Mouse (Mus musculus) cerebellum, postnatal 4 days (tissue): ENCODE results near the gene Cped1.
"Not testable (repeated sequence)": the region's sequence is repeated elsewhere in the genome, so short reads cannot be mapped to it uniquely, and the experiment has no call there.

Source experiments
- DNase-seq, 2 experiments: peaks; one replicate each; pipeline ENCODE4 v3.0.0; 2022; ENCODE audit warnings: low spot score in 2 of 2, mixed read lengths in 1 of 2

Cped1 gene

DNA sequence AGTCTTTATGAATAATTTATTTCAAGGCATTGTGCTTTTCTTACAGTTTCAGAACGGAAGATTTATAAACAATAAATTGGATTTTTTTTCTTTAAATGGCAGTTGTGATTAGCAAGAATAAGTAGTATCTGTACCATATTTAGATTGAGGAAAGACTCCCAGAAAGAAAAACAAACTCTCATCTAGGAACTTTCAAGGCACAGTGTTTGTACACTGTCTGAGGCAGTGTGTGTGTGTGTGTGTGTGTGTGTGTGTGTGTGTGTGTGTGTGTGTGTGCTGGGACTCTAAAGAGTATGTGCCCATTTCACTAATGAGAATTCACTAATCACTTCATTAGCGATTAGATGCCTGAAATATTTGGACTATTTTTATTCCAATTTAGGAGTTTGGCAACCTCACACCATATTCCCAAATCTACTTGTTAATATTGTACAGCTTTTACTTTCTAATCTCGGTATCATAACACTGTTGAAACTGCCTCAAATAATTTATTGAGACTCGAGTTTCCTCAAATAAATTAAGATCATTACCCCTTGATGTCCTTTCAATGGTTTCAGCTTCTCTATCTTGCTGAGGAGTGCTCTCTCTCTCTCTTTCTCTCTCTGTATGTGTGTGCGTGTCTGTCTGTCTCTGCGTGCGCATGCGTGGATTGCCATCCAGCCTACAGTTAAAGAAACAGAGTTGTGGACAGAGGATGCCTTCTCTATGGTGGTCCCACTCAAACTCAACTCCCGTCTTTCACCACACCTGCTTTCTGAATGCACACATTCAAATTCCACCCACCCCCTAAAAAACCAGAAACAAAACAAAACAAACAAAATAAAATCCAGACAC, 41.3 kb downstream of the Cped1 start:
- DNase-seq = no peak

DNA sequence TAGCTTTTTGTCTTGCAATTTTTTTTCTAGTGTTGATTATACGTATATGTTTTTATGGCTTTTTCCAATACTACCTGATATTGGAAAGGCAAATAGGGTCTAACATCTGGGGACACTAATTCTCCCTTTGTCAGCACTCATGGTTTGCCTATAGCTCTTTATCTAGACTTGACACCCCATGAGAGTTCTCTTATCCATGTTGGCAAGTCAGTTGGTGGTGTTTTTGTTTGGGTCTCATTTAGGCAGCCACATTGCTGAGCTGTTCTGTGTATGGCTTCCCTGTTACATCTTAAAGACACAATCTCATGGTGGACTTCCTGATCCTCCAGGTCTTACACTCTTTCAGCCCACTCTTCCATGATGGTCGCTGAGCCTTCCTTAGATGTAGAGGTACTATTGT, 42.1 kb downstream of the Cped1 start:
- DNase-seq = no peak

DNA sequence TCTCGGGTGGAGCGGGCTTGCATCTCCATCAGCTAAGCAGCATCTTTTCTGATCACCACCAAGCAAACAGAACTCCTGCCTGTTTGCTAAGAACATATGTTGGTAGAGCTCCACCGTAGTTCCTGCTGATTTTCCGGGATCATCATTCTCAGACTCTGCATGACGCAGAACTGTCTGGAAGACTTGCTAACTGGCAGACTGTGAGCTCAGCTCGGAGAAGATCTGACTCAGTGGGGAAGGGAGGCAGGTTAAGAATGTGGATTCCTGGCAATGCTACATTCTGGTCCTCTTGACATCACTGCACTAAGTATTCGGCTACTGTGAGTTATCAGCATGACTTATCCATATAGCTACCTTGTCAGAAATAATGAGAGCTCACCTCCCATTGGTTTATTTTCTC, 44.7 kb downstream of the Cped1 start:
- no peak for DNase-seq

DNA sequence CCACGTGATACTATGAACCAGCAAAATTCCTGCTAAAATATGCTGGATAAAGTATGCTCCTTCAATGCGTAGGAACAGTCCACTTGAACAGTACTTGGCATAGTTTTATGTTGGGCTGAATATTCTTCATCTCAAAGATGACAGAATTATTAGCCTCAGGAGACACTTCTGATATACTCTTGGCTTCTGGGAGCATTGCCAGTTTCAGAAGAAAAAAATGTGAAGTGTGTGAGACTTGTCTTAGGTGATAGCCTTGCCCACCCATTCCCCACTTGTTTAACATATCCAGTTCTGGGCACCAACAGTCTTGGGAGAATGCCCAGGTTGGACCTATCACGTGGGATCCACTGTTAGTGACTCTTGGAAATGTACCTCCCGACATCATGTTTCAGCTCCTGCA, 47.5 kb downstream of the Cped1 start:
- DNase-seq = no peak

DNA sequence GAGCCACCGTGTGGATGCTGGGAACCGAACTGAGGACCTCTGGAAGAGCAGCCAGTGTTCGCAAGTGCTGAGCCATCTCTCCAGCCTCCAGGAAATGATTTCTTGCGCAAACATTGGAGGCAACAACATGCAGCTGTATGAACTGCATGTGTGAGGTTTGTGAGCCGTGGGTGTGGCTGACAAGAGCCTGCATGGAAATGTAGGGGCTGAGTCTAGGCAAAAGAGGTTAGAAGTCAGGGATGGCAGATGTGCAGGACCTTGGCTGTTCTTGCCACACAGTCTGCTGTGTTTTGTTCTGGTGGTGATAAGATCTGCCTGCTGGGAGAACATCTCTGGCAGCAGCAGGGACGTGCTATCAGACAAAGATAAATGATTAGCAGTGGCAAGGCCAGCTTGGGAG, 49.7 kb downstream of the Cped1 start:
- no peak for DNase-seq

DNA sequence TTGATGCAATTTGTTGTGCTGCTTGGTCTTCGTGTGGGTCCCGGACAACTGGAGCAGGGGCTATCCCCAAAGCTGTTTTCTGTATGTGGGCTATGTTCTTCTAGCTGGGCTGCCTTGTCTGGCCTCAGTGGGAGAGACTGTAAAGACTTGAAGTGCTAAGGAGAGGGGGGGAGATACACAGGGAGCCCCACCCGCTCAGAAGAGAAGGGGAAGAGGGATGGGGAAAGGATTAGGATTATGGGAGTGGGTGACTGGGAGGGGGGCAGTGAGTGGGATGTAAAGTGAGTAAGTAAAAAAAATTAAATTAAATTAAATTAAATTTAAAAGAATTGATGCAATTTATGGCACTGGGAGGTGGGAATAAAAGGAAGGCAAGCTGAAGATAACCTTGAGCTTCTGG, 50.2 kb downstream of the Cped1 start:
- no peak for DNase-seq

DNA sequence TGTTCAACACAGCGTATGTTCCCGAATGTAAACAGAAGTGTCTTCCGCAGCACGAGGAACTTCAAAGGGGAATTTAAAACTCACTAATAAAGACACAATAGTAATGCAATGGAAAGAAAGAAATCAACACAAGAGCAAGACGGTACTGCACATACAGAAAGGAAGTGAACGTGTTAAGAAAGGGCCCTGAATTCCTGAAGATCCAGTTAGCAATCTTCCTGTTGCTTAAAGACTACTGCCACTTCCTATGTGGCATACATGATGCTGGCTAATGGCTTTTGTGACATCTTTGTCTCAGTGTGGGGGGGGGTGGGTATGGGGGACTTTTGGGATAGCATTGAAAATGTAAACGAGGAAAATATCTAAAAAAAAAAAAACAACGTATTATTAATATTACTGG, 50.7 kb downstream of the Cped1 start:
- DNase-seq = no peak

DNA sequence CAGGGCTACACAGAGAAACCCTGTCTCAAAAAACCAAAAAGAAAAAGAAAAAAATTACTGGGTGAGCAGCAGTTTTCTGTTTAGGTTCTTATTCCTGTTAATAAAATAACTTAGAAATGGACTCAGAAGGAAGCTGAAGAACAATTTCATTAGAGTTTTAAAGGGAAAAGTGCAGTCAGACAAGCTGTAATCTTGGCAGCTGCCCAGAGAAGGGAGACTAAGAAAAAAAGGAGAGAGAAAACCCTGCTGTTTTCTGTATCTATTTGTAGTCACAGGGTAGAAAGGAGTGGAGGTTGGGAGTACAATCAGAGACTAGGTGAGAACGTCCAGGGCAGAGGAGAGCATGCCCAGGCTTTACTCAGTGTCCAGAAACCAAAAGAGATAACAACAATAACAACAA, 51.2 kb downstream of the Cped1 start:
- no peak for DNase-seq

DNA sequence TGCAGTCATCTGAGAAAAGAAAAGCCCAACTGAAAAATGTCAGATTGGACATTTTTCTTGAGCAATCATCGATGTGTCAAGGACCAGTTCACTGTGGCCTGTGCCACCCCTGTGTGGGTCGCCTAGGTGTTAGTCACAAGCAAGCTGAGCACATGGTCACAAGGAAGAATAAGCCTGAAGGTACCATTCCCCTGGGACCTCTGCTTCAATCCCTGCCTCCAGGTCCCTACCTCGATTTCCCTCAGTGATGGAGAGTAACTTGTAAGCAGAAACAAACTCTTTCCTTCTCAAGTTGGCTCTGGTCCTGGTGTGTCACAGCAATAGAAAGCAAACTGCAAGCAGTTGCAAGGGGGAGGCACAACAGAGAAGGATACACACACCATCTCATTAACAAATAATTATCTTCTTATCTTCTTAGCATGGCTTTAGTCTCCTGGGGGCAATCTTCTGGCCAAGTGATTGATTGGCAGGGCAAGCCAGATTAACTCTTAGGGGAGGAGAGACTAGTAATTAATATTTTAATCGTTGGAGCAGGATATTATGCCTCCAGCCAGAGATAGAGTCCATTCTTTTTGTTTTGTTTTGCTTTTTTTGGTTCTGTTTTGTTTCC, 51.8 kb downstream of the Cped1 start:
- DNase-seq = no peak

DNA sequence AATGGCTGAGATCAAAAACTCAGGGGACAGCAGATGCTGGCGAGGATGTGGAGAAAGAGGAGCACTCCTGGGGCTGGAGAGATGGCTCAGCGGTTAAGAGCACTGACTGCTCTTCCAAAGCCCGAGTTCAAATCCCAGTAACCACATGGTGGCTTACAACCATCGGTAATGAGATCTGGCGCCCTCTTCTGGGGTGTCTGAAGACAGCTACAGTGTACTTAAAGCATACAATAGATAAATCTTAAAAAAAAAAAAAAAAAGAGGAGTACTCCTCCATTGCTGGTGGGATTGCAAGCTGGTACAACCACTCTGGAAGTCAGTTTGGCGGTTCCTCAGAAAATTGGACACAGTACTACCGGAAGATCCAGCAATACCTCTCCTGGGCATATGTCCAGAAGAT, 54.0 kb downstream of the Cped1 start:
- not testable (repeated sequence) for DNase-seq

DNA sequence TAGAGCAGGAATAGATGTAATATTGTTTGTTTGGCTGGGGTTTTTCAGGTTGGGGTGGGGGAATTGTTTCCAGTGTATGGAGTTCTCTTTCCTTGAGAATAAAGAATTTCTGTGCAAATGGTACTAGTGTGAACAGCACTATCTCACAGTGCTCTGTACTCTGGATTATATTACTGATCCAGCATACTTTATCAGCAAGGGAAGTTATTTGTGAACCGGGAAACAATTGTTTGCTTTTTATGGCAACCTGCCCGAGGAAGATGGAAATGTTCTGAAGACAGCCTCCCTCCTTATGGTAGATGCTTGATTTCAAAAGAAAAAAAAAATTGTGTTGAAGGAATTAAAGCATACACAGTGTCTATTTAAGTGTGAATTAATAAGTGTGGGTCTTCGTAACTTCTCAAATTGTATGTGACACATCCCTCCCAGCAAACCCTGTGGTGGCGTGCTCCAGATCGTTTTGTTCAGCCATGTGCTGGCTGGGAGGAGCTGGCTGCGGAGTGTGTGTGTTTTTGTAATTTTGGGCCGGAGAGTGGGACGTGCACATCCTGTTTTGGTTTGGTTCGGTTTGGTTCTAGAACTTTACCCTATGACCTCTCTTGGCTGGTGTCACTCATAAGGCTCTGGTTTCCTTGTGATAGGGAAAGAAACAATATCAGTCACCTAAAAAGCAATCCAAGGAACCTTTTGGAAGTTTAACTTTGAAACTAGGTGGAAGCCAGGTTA, 59.3 kb downstream of the Cped1 start:
- no peak for DNase-seq

DNA sequence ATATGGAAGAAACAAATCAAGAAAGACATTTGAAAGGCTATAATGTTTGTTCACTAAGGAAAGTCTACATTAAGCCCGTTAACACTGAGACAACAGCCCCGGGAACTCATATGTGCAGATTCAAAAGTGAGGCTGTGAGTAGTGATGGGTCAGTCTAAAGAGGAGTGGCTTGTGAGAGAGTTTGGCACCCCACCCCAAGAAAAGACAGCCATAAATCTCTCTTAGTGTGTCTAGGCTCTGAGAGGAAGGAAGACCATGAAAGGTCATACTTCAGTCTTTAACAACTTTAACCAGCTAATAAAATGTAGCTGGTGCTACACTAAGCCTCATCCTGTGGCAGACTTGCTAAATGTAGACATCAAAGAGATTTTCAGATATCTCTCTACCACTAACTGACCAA, 61.4 kb downstream of the Cped1 start:
- no peak for DNase-seq

DNA sequence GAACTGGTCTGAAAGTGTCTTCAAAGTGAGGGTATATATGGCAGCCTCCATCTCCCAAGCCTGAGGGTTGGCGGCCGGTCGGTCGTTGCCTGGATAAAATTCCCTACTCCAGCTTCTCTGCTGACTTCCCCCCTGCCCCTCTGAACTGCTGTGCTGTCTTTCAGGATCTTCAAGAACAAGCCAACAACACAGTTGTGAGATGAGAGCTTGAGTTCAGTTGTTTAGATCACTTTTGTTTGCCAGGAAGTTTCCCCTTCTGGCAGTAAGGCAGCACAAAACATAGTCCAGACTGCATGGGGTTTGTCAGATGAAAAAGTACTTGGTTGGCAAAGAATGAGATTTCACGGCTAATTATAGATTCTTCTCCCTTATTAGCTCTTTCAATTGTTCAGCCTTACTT, 63.4 kb downstream of the Cped1 start:
- DNase-seq = no peak

DNA sequence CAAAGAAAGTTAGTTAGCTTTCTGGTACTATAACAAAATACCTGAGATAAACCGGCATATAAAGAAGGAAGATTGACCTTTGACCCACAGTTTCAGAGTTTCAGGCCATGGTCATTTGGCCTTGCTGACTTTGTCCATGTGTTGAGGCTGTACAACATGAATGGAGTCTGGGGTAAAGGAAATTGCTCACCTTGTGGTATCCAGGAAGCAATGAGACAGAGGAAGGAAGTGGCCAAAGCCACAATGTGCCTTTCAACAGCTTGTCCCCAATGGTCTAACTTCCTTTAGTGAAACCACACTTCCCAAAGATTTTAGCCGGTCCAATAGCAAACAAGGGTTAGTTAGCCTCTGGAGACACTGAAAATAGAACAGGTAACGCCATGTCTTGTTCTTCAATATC, 65.8 kb downstream of the Cped1 start:
- no peak for DNase-seq

DNA sequence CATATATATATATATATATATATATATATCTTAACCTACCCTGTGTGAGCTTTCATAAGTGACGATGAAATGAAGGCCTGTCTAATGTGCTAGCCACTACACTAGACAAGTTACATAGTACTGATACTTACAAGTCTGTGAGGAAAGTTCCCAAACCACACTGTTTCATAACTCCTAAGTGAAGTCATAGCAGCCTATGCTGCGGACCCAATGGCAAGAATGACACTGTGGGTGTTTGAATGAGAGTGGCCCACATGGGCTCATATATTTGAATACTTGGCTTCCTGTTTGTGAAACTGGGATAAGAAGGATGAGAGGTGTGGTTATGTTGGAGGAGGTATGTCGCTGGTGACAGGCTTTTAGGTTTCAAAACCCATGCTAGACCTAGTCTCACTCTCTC, 67.3 kb downstream of the Cped1 start:
- DNase-seq = no peak

DNA sequence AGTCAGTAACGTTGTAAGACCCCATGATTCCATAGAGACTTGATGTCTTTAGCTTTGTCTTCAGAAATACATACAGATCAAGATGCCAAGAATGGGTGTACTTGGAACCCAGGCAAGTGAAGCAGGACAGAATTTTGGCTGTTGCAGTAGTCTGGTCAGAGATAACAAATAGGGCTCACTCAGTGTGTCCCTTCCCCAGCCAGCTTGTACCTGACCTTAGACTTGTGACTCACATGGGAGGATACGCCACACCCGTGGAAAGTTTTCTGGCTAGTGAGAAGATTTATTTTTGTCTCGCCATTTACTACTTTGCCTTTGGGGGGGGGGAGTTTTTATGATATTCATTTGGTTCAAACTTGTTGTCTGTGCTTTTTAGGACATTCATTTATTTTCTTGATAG, 78.6 kb downstream of the Cped1 start:
- no peak for DNase-seq

DNA sequence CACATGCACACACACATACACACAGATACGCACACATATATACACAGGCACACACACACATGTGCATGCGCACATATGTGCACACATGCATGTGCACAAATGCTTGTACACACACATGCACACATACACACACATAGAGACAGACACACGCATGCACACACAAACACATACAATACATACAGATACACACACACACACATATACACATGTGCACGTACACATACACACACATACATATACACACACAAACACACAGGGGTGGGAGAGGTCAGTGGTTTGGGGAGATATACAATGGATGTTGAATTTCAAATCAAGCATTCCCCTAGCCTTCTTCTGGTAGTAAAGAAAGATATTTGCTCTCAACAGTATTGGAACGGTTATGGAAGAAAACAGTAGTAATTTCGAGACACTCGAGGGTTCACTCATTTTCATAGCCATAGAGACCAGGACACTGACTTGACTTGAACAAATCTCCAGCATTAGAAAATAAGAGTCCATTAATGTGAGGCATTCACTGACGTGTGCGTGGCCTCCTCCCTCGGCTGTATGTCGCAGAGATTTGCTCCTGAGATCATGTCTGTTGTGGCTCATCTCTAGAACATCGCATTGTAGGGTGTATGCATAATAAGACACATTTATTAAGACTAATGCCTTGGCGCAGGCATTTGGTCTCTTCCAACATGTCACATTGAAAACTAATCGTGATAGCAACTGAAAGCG, 85.0 kb downstream of the Cped1 start:
- DNase-seq = no peak

DNA sequence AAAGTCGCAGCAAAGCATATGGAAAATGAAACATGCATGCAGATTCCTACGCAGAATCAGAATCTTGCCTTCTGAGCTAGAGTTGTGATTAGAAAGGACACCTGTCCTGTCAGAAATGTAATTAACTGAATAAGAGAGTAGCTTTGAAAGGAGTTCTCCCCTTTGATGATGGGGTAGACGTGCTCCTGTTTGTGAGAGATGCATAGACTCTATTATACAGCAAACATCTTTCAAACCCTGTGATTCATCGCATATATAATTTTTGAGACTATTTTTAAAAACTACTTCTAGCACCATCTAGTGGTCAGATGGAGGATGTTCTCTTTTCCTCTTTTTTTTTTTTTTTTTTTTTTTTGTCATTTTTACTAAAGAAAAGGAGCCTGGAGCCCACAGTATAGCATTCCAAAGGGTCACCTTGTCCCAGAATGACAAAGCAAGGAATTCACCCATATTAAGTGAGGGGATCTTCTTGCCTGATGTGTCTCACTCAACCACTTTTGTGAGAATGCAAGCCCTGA, 85.7 kb downstream of the Cped1 start:
- no peak for DNase-seq

DNA sequence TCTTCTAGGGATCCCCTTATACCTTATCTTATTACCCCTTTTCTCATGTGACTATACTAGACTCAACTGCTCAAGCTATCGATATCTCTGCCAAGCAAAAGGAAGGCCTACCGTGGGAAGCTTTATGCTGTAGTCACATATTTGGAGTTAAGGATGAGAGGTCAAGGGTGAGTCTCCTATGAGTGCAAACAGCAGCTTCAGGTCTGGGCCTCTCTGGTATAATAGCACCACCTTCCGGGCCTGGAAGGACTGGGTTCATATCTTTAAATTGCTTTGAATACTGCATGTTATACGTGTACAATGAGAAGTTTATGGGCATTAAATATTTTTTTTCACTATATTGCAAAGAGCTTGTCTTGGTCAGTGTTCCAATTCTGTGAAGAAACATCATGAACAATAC, 87.0 kb downstream of the Cped1 start:
- no peak for DNase-seq

DNA sequence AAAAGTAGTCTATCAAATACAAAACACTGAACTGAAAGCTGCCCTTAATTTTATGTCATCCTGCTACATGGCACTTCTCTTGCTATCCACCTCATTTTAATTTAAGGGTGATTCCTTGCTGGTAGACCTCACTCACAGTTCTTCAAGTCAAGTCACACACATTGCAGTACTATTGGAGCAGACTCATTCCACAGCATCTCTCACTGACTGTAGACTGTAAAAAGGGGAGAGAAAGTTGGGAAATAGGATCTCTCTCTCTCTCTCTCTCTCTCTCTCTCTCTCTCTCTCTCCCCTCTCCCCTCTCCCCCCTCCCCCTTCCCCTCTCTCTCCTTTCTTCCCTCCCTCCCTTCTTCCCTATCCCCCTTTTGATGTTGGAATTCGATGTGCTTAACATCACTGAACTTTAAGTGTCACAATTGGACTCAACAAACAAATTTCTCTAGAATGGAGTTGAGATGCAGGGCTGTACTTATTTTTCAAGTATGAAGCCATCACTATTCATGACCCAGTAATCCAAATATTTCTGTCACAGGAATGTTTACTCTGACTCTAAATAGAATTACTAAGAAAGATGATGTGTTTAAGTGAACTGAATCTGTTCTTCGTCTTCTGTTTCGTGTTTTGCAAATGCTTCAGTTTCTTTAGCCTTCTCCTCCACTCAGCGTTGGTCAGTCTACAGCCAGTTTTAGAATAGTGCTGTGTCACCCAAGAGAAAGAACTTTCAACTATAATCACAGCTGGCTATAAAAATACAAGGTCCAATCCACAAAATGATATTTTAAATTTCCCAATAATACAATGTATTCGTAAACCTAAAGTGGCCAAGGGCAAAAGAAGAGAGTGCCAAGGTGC, 88.7 kb downstream of the Cped1 start:
- DNase-seq = no peak

DNA sequence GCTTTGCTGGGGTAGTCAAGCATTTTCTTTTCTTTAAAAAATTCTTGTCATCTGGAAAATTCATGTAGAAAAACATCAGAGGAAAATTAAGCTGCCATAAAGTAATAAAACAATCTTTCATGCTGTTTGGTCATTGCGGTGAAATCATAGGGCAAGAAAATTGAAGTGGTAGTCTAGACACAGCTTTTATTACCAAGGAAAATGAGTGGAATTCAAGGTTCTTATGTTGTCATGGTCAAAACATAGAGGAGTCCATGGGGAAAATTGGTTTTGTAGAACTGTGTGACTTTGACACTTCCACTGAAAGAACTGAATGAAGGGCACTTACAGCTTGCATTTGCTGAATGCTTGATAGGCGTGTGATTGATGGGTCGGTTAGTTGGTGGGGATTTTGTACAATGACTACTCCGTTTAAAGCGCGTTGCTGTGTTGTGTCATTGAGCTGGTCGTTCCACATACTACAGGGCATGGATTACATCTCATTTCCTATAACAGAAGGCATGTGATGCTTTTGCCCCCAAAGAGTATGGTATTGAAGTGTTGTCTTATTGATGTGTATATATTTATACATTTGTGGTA, 93.1 kb downstream of the Cped1 start:
- DNase-seq = no peak
